Mouse (Mus musculus): ENCODE data around the gene Cyp27a1. TPM values are rescaled to one million over a fixed set of nuclear protein-coding genes. Genes with fewer than 3 reads are reported as not detected.

Cyp27a1 gene
- total and polyA plus RNA-seq, 2 experiments from 2014 or later: 2.6 to 4.4 TPM

- Histone ChIP-seq H3K4me3 (ENCODE audit: low read depth, low read length) (no peak overlapping the region), H3K36me3 (ENCODE audit: insufficient read depth, low read length) (no peaks in the 10 kb centered on the region), H3K27ac (ENCODE audit: low read depth, low read length) (no peak overlapping the region), H3K27me3 (ENCODE audit: insufficient read depth, low read length) (no peaks in the 10 kb centered on the region), H3K9me3 (ENCODE audit: low read length) (no peaks in the 10 kb centered on the region), H3K9ac (replicated peaks; ENCODE audit: low read length, poor library complexity, severe bottlenecking) (no peak overlapping the region), H3K4me2 (ENCODE audit: low read depth, low read length, poor library complexity, severe bottlenecking) (no peak overlapping the region), H3K4me1 (ENCODE audit: insufficient read depth, low read length) (no peaks in the 10 kb centered on the region)
- WGBS: 89% methylated on average over 7 of the region's 7 CpGs
- DNase-seq (ENCODE audit: low spot score): no peak
- no peak for ATAC-seq (ENCODE audit: low FRiP score)
- no peak for TF ChIP-seq CTCF (IDR thresholded peaks at IDR 0.05)
Observed at GRCm38 (mm10) chr1:74737500-74737899, 24.1 kb downstream of the Cyp27a1 start.

- Histone ChIP-seq H3K9me3 (ENCODE audit: low read length) (no peaks in the 10 kb centered on the region), H3K36me3 (ENCODE audit: insufficient read depth, low read length) (no peaks in the 10 kb centered on the region), H3K27ac (ENCODE audit: low read depth, low read length) (no peak overlapping the region), H3K9ac (replicated peaks; ENCODE audit: low read length, poor library complexity, severe bottlenecking) (no peak overlapping the region), H3K4me2 (ENCODE audit: low read depth, low read length, poor library complexity, severe bottlenecking) (no peak overlapping the region), H3K4me3 (ENCODE audit: low read depth, low read length) (no peak overlapping the region), H3K27me3 (ENCODE audit: insufficient read depth, low read length) (no peaks in the 10 kb centered on the region), H3K4me1 (ENCODE audit: insufficient read depth, low read length) (no peaks in the 10 kb centered on the region)
- WGBS: 87% methylated on average over 7 of the region's 7 CpGs
- no peak for ATAC-seq (ENCODE audit: low FRiP score)
- no peak for DNase-seq (ENCODE audit: low spot score)
- TF ChIP-seq CTCF (IDR thresholded peaks at IDR 0.05): no peak
Observed at GRCm38 (mm10) chr1:74740846-74741245, 27.5 kb downstream of the Cyp27a1 start.

- Histone ChIP-seq H3K4me3 (ENCODE audit: low read depth, low read length) (no peak overlapping the region), H3K9ac (replicated peaks; ENCODE audit: low read length, poor library complexity, severe bottlenecking) (no peak overlapping the region), H3K9me3 (ENCODE audit: low read length) (no peaks in the 10 kb centered on the region), H3K4me2 (ENCODE audit: low read depth, low read length, poor library complexity, severe bottlenecking) (no peak overlapping the region), H3K4me1 (ENCODE audit: insufficient read depth, low read length) (no peaks in the 10 kb centered on the region), H3K27me3 (ENCODE audit: insufficient read depth, low read length) (peaks cover 13% of the 10 kb centered on the region), H3K36me3 (ENCODE audit: insufficient read depth, low read length) (no peaks in the 10 kb centered on the region), H3K27ac (ENCODE audit: low read depth, low read length) (no peak overlapping the region)
- WGBS: 84% methylated on average over 5 of the region's 5 CpGs
- no peak for ATAC-seq (ENCODE audit: low FRiP score)
- no peak for TF ChIP-seq CTCF (IDR thresholded peaks at IDR 0.05)
- DNase-seq (ENCODE audit: low spot score): no peak
Observed at GRCm38 (mm10) chr1:74747335-74747734, 34.0 kb downstream of the Cyp27a1 start.

- Histone ChIP-seq H3K27ac (ENCODE audit: low read depth, low read length) (no peak within 1 kb of the TSS), H3K9me3 (ENCODE audit: low read length) (no peaks in the 10 kb centered on the region), H3K36me3 (ENCODE audit: insufficient read depth, low read length) (no peaks in the 10 kb centered on the region), H3K4me3 (ENCODE audit: low read depth, low read length) (no peak within 1 kb of the TSS), H3K9ac (replicated peaks; ENCODE audit: low read length, poor library complexity, severe bottlenecking) (no peak within 1 kb of the TSS), H3K4me1 (ENCODE audit: insufficient read depth, low read length) (no peaks in the 10 kb centered on the region), H3K4me2 (ENCODE audit: low read depth, low read length, poor library complexity, severe bottlenecking) (peak within 1 kb of the TSS; percentile 16), H3K27me3 (ENCODE audit: insufficient read depth, low read length) (peaks cover 13% of the 10 kb centered on the region)
- 13% methylated on average over 30 of the region's 30 CpGs for WGBS
- peak; percentile 63 for TF ChIP-seq CTCF (IDR thresholded peaks at IDR 0.05)
- DNase-seq (ENCODE audit: low spot score) (peak; percentile 46), ATAC-seq (ENCODE audit: low FRiP score) (no peak)
Observed at GRCm38 (mm10) chr1:74748643-74749271, 35.4 kb downstream of the Cyp27a1 start, which contains the start of gene Prkag3. TSS of gene Prkag3 (minus strand) at chr1:74749221.

GRCm38 (mm10) chr1:74749301-74749700 lies 35.9 kb downstream of the Cyp27a1 start:
- DNase-seq (ENCODE audit: low spot score) (no peak), ATAC-seq (ENCODE audit: low FRiP score) (no peak)
- H3K4me1 ChIP-seq (ENCODE audit: insufficient read depth, low read length): no peaks in the 10 kb centered on the region
- H3K9me3 ChIP-seq (ENCODE audit: low read length): no peaks in the 10 kb centered on the region
- no peak overlapping the region for H3K4me2 ChIP-seq (ENCODE audit: low read depth, low read length, poor library complexity, severe bottlenecking)
- H3K9ac ChIP-seq (replicated peaks; ENCODE audit: low read length, poor library complexity, severe bottlenecking): no peak overlapping the region
- H3K27me3 ChIP-seq (ENCODE audit: insufficient read depth, low read length): peaks cover 13% of the 10 kb centered on the region
- TF ChIP-seq CTCF (IDR thresholded peaks at IDR 0.05): no peak
- 70% methylated on average over 7 of the region's 7 CpGs for WGBS
- H3K27ac ChIP-seq (ENCODE audit: low read depth, low read length): no peak overlapping the region
- H3K4me3 ChIP-seq (ENCODE audit: low read depth, low read length): no peak overlapping the region
- no peaks in the 10 kb centered on the region for H3K36me3 ChIP-seq (ENCODE audit: insufficient read depth, low read length)

- no peak for ATAC-seq (ENCODE audit: low FRiP score)
- Histone ChIP-seq H3K4me3 (ENCODE audit: low read depth, low read length) (no peak overlapping the region), H3K9ac (replicated peaks; ENCODE audit: low read length, poor library complexity, severe bottlenecking) (no peak overlapping the region), H3K36me3 (ENCODE audit: insufficient read depth, low read length) (no peaks in the 10 kb centered on the region), H3K4me2 (ENCODE audit: low read depth, low read length, poor library complexity, severe bottlenecking) (no peak overlapping the region), H3K9me3 (ENCODE audit: low read length) (no peaks in the 10 kb centered on the region), H3K4me1 (ENCODE audit: insufficient read depth, low read length) (no peaks in the 10 kb centered on the region), H3K27ac (ENCODE audit: low read depth, low read length) (no peak overlapping the region), H3K27me3 (ENCODE audit: insufficient read depth, low read length) (peaks cover 13% of the 10 kb centered on the region)
- 84% methylated on average over 4 of the region's 4 CpGs for WGBS
- no peak for TF ChIP-seq CTCF (IDR thresholded peaks at IDR 0.05)
- peak; percentile 14 for DNase-seq (ENCODE audit: low spot score)
Observed at GRCm38 (mm10) chr1:74750683-74751082, 37.3 kb downstream of the Cyp27a1 start.
